ENCODE assay signal across 8 mouse cellular contexts in genomic region chr2:132252542-132253528, GRCm38 (mm10). TPM values are rescaled to one million over a fixed set of nuclear protein-coding genes. Genes with fewer than 3 reads are reported as not detected.
DNase-seq lines count a peak whose midpoint lies in the region; ATAC-seq lines count a peak whose summit lies in the region.

Gene Pcna (minus strand): TSS chr2:132253314.

- peak; percentile 91 for ATAC-seq in inflammation-experienced regulatory T-cells, adult 6 months
- peak; percentile 95 for ATAC-seq in megakaryocyte-erythroid progenitor cell, adult 5-6 weeks (replicated peaks; ENCODE audit: low FRiP score, low TSS enrichment, poor library complexity, severe bottlenecking)

- peak; percentile 98 to 99 for DNase-seq in adrenal gland, adult (ENCODE audit: inconsistent age in 2 of 2, low spot score in 1 of 2)
- peak; percentile 98 for DNase-seq in embryo, embryonic 10.5 days (ENCODE audit: low spot score)
- peak; percentile 96 for DNase-seq in gastrocnemius, postnatal 14 days
- peak; percentile 96 to 98 for DNase-seq in left cerebral cortex, postnatal 10 days (ENCODE audit: extremely low spot score in 1 of 2, low spot score in 2 of 2)
- DNase-seq in right cerebral cortex, postnatal 25 days = peak; percentile 97
- peak; percentile 96 to 98 for DNase-seq in urinary bladder, postnatal 4 days (ENCODE audit: low spot score in 2 of 2)

- intact Hi-C loops in gastrocnemius, postnatal 14 days (cut with DNase I; ENCODE audit: low total_unique reads) = no loop called here
- intact Hi-C loops in left cerebral cortex, postnatal 10 days (cut with DNase I) = no loop called here

RNA-seq across cellular contexts. Expression of gene Pcna, which starts in this region (rescaled TPM):
- 10 to 100 TPM; 24.7 to 29.9 TPM for total RNA-seq in gastrocnemius, postnatal 14 days (2021)
- 100 to 1,000 TPM; 149 to 308 (median 151) TPM for polyA plus RNA-seq in inflammation-experienced regulatory T-cells, adult 6 months (2017; shearing (Covaris generic))
- total RNA-seq in left cerebral cortex, postnatal 10 days (2021) = 10 to 100 TPM; 57.1 to 61.2 TPM
- total RNA-seq in megakaryocyte-erythroid progenitor cell, adult 5-6 weeks (2014; fragmentation: Nextera tagmentation) = 722 and 749 TPM in 2 replicates
- total RNA-seq in megakaryocyte-erythroid progenitor cell, adult 5-6 weeks (2017) = 719 and 736 TPM in 2 replicates

Comparison
In these comparisons a context has a peak if more than half of its experiments do, and no peak if none do; other contexts are left out.
1. Peak in every context shown above with its lines: DNase-seq and ATAC-seq.
2. RNA of gene Pcna (total RNA-seq): 719 to 749 TPM in megakaryocyte-erythroid progenitor cell, adult 5-6 weeks; 57.1 to 61.2 TPM in left cerebral cortex, postnatal 10 days and 24.7 to 29.9 TPM in gastrocnemius, postnatal 14 days; every median in the first group is over 10 times any median in the second.